Mouse (Mus musculus) limb, embryonic 15.5 days (tissue): ENCODE measurements at regions not wholly inside any gene's neighbourhood (a gene's known extent, or its start where the extent isn't known, plus 50 kb on each side); places are given as distances from the start of the nearest gene placed in this dataset.

Experiments used
- ATAC-seq: fragments of 200-750 bp; cut with Nextera tagmentation; 2 replicates; pipeline ENCODE4 v1.8.0; 2017; ENCODE audit warnings: low read depth, moderate TSS enrichment; ENCODE audit not compliant: insufficient number of reproducible peaks, low FRiP score, low TSS enrichment
- H3K27ac ChIP-seq: fragments of 300-500 bp; sonication (generic); 2 replicates; pipeline ENCODE4 v1.5.1; 2015; ENCODE audit warnings: moderate library complexity, mild to moderate bottlenecking, inconsistent platforms
- H3K27me3 ChIP-seq: fragments of 300-500 bp; sonication (generic); 2 replicates; pipeline ENCODE4 v1.6.1; 2015; ENCODE audit warnings: inconsistent platforms
- H3K36me3 ChIP-seq: fragments of 300-500 bp; sonication (generic); 2 replicates; pipeline ENCODE4 v1.6.1; 2015; ENCODE audit warnings: inconsistent platforms
- H3K4me1 ChIP-seq: fragments of 300-500 bp; sonication (generic); 2 replicates; pipeline ENCODE4 v1.6.1; 2015; ENCODE audit warnings: inconsistent platforms
- H3K4me2 ChIP-seq: fragments of 300-500 bp; sonication (generic); 2 replicates; pipeline ENCODE4 v1.6.1; 2015; ENCODE audit warnings: mild to moderate bottlenecking, inconsistent platforms
- H3K4me3 ChIP-seq: fragments of 300-500 bp; sonication (generic); 2 replicates; pipeline ENCODE4 v1.5.1; 2015; ENCODE audit warnings: mild to moderate bottlenecking, inconsistent platforms
- H3K9ac ChIP-seq: fragments of 300-500 bp; sonication (generic); 2 replicates; pipeline ENCODE4 v1.6.1; 2015; ENCODE audit warnings: inconsistent platforms
- H3K9me3 ChIP-seq: fragments of 300-500 bp; sonication (generic); 2 replicates; pipeline ENCODE4 v1.6.1; 2016; ENCODE audit warnings: inconsistent platforms
- WGBS: fragments of 180-500 bp; shearing (Covaris S2); methylation state at CpG from one replicate; pipeline ENCODE4 v1.1.7; 2015; 5-methylcytosine and 5-hydroxymethylcytosine counted together

GRCm38 (mm10) chr4:99600741-99601140 is 55.4 kb upstream of the Foxd3 start:
- Histone ChIP-seq H3K4me3 (no peak overlapping the region), H3K9ac (no peak overlapping the region), H3K9me3 (no peaks in the 10 kb centered on the region), H3K27me3 (no peaks in the 10 kb centered on the region), H3K4me2 (no peak overlapping the region), H3K4me1 (no peaks in the 10 kb centered on the region), H3K27ac (no peak overlapping the region), H3K36me3 (no peaks in the 10 kb centered on the region)
- ATAC-seq, result no peak
- WGBS, result 49% methylated on average over 10 of the region's 10 CpGs

DNA sequence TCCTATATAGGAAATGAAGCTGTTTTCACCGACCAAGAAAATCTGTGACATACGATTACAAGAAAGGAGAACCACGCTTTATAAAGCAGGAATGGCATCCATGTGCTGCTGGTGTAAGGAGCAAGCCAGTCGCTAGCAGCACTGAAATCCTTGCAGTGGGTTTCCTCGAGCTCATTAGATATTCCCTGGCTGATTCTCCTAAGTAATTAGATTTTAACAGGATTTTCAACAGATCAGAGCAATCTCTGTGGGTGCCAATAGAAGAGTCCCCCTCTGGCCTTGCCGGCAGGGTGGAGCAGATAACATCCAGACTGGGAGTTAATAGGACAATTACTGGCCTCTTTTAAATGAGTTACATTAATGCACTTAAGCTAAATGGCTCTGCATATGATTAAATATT is 54.6 kb upstream of the Foxd3 start:
- Histone ChIP-seq H3K4me2 (no peak overlapping the region), H3K4me3 (no peak overlapping the region), H3K27me3 (no peaks in the 10 kb centered on the region), H3K4me1 (no peaks in the 10 kb centered on the region), H3K9me3 (no peaks in the 10 kb centered on the region), H3K27ac (no peak overlapping the region), H3K9ac (no peak overlapping the region), H3K36me3 (no peaks in the 10 kb centered on the region)
- ATAC-seq, result no peak
- WGBS, result 27% methylated on average over 6 of the region's 6 CpGs
